ENCODE assay signal across 12 mouse cellular contexts in genomic region chr10:98790456-98790855, GRCm38 (mm10).
"Had no signal": no experiment of that assay in that cellular context is flagged by ENCODE, and none has a peak within 500 bp of the region (broad histone marks: within the 10 kb centered on the region; RNA-seq: fewer than 3 reads in every experiment).

No protein-coding gene starts in this region.

- H3K4me2 ChIP-seq: kidney, embryonic 15.5 days; limb, embryonic 13.5 days; midbrain, embryonic 13.5 days; neural tube, embryonic 15.5 days had no signal

- H3K4me1 ChIP-seq: kidney, embryonic 15.5 days; limb, embryonic 13.5 days; midbrain, embryonic 13.5 days; neural tube, embryonic 15.5 days had no signal

- H3K36me3 ChIP-seq: kidney, embryonic 15.5 days; limb, embryonic 13.5 days; midbrain, embryonic 13.5 days; neural tube, embryonic 15.5 days had no signal

- DNase-seq: kidney, adult 2 months; kidney, postnatal 25 days; left cerebral cortex, postnatal 4 days had no signal

- ATAC-seq: intestine, embryonic 16.5 days; midbrain, embryonic 13.5 days had no signal

- H3K9ac ChIP-seq: kidney, embryonic 15.5 days; limb, embryonic 13.5 days; liver, embryonic 14.5 days; midbrain, embryonic 13.5 days; neural tube, embryonic 15.5 days had no signal

- H3K27me3 ChIP-seq: kidney, embryonic 15.5 days; limb, embryonic 13.5 days; midbrain, embryonic 13.5 days; neural tube, embryonic 15.5 days had no signal

- H3K9me3 ChIP-seq: kidney, embryonic 15.5 days; limb, embryonic 13.5 days; midbrain, embryonic 13.5 days; neural tube, embryonic 15.5 days had no signal

- H3K4me3 ChIP-seq: kidney, embryonic 15.5 days; limb, embryonic 13.5 days; midbrain, embryonic 13.5 days; myocyte; neural tube, embryonic 15.5 days had no signal

- H3K27ac ChIP-seq: kidney, embryonic 15.5 days; limb, embryonic 13.5 days; liver, embryonic 14.5 days; macrophage; midbrain, embryonic 13.5 days; neural tube, embryonic 15.5 days; stomach, postnatal 0 days had no signal
